In genomic region chr10:44607334-44607851, GRCm38 (mm10) we compare ENCODE assay signal across 16 mouse cellular contexts.
DNase-seq lines count a peak whose midpoint lies in the region; ATAC-seq and TF ChIP-seq lines count a peak whose summit lies in the region.
"Had no signal": no experiment of that assay in that cellular context is flagged by ENCODE, and none has a peak within 500 bp of the region (broad histone marks: within the 10 kb centered on the region; RNA-seq: fewer than 3 reads in every experiment).

No protein-coding gene starts in this region.

- H3K9me3 ChIP-seq in lung, embryonic 14.5 days (ENCODE audit: low read depth, low read length) = no peaks in the 10 kb centered on the region
- no peaks in the 10 kb centered on the region for H3K9me3 ChIP-seq in forebrain, embryonic 13.5 days (replicated peaks)
- H3K9me3 ChIP-seq: liver, embryonic 15.5 days; neural tube, embryonic 12.5 days had no signal

- no peak for TF ChIP-seq CTCF in lung, embryonic 14.5 days (IDR thresholded peaks at IDR 0.05; ENCODE audit: low read depth)

- DNase-seq in adrenal gland, postnatal 10 days = peak; percentile 10
- no peak for DNase-seq in adrenal gland, postnatal 25 days
- DNase-seq in lung, embryonic 14.5 days = peak; percentile 38
- no peak for DNase-seq in lung, postnatal 14 days
- DNase-seq in brain, adult 2 months (ENCODE audit: low read depth, low spot score) = peak; percentile 47
- DNase-seq in right cerebral cortex, postnatal 25 days = no peak
- DNase-seq: cerebellum, postnatal 14 days; heart, adult 18-20 months; heart, postnatal 36 days; kidney, postnatal 14 days; midbrain, embryonic 14.5 days had no signal

- ATAC-seq in lung, embryonic 14.5 days (ENCODE audit: insufficient read depth) = peak; percentile 21; the same call in 1 of the 2 replicates
- ATAC-seq in monocyte, adult 5-6 weeks (replicated peaks; ENCODE audit: insufficient number of reproducible peaks, low FRiP score, low TSS enrichment, poor library complexity, severe bottlenecking) = peak; percentile 74
- ATAC-seq in forebrain, embryonic 13.5 days = no peak
- ATAC-seq: inflammation-experienced regulatory T-cells, adult 6 months had no signal

- no peak overlapping the region for H3K4me3 ChIP-seq in lung, embryonic 14.5 days (ENCODE audit: low read depth, low read length)
- H3K4me3 ChIP-seq in forebrain, embryonic 13.5 days = no peak overlapping the region
- H3K4me3 ChIP-seq: liver, embryonic 15.5 days; neural tube, embryonic 12.5 days had no signal

- no peaks in the 10 kb centered on the region; the same call in 1 of the 2 replicates for H3K4me1 ChIP-seq in lung, embryonic 14.5 days (ENCODE audit: insufficient read depth)
- no peaks in the 10 kb centered on the region for H3K4me1 ChIP-seq in forebrain, embryonic 13.5 days

- WGBS in lung, embryonic 14.5 days = 31% methylated on average over 5 of the region's 5 CpGs
- WGBS in forebrain, embryonic 13.5 days = 85% methylated on average over 5 of the region's 5 CpGs

- H3K27me3 ChIP-seq in lung, embryonic 14.5 days (ENCODE audit: insufficient read depth, low read length) = no peaks in the 10 kb centered on the region
- no peaks in the 10 kb centered on the region for H3K27me3 ChIP-seq in forebrain, embryonic 13.5 days
- H3K27me3 ChIP-seq: liver, embryonic 15.5 days; neural tube, embryonic 12.5 days had no signal

- no peak overlapping the region for H3K9ac ChIP-seq in lung, embryonic 14.5 days
- H3K9ac ChIP-seq in forebrain, embryonic 13.5 days = no peak overlapping the region
- H3K9ac ChIP-seq: liver, embryonic 15.5 days; neural tube, embryonic 12.5 days had no signal

- no peaks in the 10 kb centered on the region for H3K36me3 ChIP-seq in lung, embryonic 14.5 days (ENCODE audit: insufficient read depth)
- H3K36me3 ChIP-seq in forebrain, embryonic 13.5 days (ENCODE audit: poor library complexity, severe bottlenecking) = no peaks in the 10 kb centered on the region
- H3K36me3 ChIP-seq: liver, embryonic 15.5 days; neural tube, embryonic 12.5 days had no signal

- H3K4me2 ChIP-seq in lung, embryonic 14.5 days = no peak overlapping the region
- H3K4me2 ChIP-seq in forebrain, embryonic 13.5 days = no peak overlapping the region
- H3K4me2 ChIP-seq: liver, embryonic 15.5 days; neural tube, embryonic 12.5 days had no signal

- H3K27ac ChIP-seq in lung, embryonic 14.5 days (ENCODE audit: low read depth) = no peak overlapping the region
- H3K27ac ChIP-seq in forebrain, embryonic 13.5 days = no peak overlapping the region
- H3K27ac ChIP-seq: liver, embryonic 15.5 days; neural tube, embryonic 12.5 days had no signal

Comparison
In these comparisons a context has a peak if more than half of its experiments do, and no peak if none do; other contexts are left out.
1. DNase-seq: peak in adrenal gland, postnatal 10 days (single experiment), lung, embryonic 14.5 days (single experiment) and brain, adult 2 months (single experiment); none in adrenal gland, postnatal 25 days (single experiment), lung, postnatal 14 days (single experiment) and right cerebral cortex, postnatal 25 days (single experiment).